Mouse (Mus musculus) hindbrain, embryonic 15.5 days (tissue): Measurements from ENCODE around the gene Mllt1. TPM values are rescaled to one million over a fixed set of nuclear protein-coding genes. Genes with fewer than 3 reads are reported as not detected.
A peak's percentile ranks its signal among the peaks of the same experiment; 100 is the strongest.

Experiments
- ATAC-seq: fragments of 200-750 bp; cut with Nextera tagmentation; 2 replicates; pipeline ENCODE4 v1.8.0; 2017; ENCODE audit warnings: low read depth, moderate number of reproducible peaks, moderate TSS enrichment; ENCODE audit not compliant: low FRiP score
- H3K27ac ChIP-seq: fragments of 300-500 bp; sonication (generic); replicated peaks from 2 replicates; pipeline ENCODE4 v1.5.1; 2015; ENCODE audit warnings: mild to moderate bottlenecking, inconsistent platforms
- H3K27me3 ChIP-seq: fragments of 300-500 bp; sonication (generic); 2 replicates; pipeline ENCODE4 v1.6.1; 2015; ENCODE audit warnings: control low read depth, inconsistent platforms
- H3K36me3 ChIP-seq: fragments of 300-500 bp; sonication (generic); 2 replicates; pipeline ENCODE4 v1.6.1; 2015; ENCODE audit warnings: control low read depth, inconsistent platforms
- H3K4me1 ChIP-seq: fragments of 300-500 bp; sonication (generic); replicated peaks from 2 replicates; pipeline ENCODE4 v1.6.1; 2015; ENCODE audit warnings: control low read depth, inconsistent platforms
- H3K4me2 ChIP-seq: fragments of 300-500 bp; sonication (generic); 2 replicates; pipeline ENCODE4 v1.6.1; 2015; ENCODE audit warnings: moderate library complexity, mild to moderate bottlenecking, inconsistent platforms
- H3K4me3 ChIP-seq: fragments of 300-500 bp; sonication (generic); 2 replicates; pipeline ENCODE4 v1.5.1; 2015; ENCODE audit warnings: mild to moderate bottlenecking, inconsistent platforms
- H3K9ac ChIP-seq: fragments of 300-500 bp; sonication (generic); 2 replicates; pipeline ENCODE4 v1.6.1; 2015; ENCODE audit warnings: inconsistent platforms
- H3K9me3 ChIP-seq: fragments of 300-500 bp; sonication (generic); 2 replicates; pipeline ENCODE4 v1.6.1; 2016; ENCODE audit warnings: control low read depth, inconsistent platforms
- WGBS: fragments of 180-500 bp; shearing (Covaris S2); methylation state at CpG from one replicate; pipeline ENCODE4 v1.1.7; 2015; 5-methylcytosine and 5-hydroxymethylcytosine counted together
- polyA plus RNA-seq: library from polyadenylated mRNA; unstranded; fragments of >200 nt; fragmentation: Nextera tagmentation; extraction: Ambion mirVana; gene quantifications from 2 replicates; pipeline ENCODE4 v1.2.1, GENCODE M21; 2015

Mllt1 gene
- polyA plus RNA-seq = 89.1 and 93.3 TPM in 2 replicates

DNA sequence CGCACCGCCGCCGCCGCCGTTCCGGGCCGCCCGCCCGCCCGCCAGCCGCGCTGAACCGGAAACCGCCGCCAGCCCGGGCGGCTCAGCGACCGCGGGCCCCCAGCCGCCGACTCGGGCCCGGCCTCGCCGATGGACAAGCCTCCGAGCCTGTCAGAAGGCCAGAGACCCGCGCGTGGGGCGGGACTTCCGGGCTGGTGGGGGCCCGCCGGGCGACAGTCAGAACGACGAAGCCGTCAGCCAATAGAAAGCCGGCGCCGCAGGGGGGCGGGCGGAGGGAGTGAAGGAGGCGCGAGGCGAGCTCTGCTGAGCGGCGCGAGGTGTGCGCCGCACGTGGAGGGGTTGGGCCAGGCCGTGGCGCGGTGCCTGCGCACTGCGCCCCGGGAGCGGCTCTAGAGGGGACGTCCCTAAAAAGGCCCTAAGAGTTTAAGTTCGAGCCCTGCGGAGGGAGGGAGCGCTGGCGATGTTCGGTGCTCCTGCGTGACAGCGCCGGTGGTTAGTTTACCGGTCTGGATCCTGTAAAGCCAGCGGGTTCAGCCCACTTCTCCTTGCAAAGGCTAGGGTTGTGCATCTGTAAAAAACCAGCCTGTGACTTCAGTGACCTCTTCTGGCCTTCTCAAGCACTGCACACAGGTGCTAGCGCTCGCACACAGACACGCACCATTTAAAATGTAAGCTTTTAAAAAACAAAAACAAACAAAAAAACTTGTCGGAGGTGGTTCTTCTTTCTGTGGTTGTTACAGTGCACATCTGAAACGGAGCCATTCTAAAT lies at the start of gene Mllt1:
Mllt1 (minus strand) TSS at position 53 of the 769 bp plus-strand sequence.
- ATAC-seq = peak; percentile 98
- Histone ChIP-seq H3K4me2 (peak within 1 kb of the TSS; percentile 74), H3K4me1 (peaks cover 36% of the 10 kb centered on the region), H3K27me3 (no peaks in the 10 kb centered on the region), H3K9ac (peak within 1 kb of the TSS; percentile 97), H3K9me3 (no peaks in the 10 kb centered on the region), H3K4me3 (peak within 1 kb of the TSS; percentile 94), H3K27ac (peak within 1 kb of the TSS; percentile 89), H3K36me3 (no peaks in the 10 kb centered on the region)
- WGBS = 3% methylated on average over 69 of the region's 76 CpGs

GRCm38 (mm10) chr17:56984886-56985285 lies 49.7 kb upstream of the Mllt1 start:
- 91% methylated on average over 9 of the region's 9 CpGs for WGBS
- no peaks in the 10 kb centered on the region for H3K9me3 ChIP-seq
- no peaks in the 10 kb centered on the region for H3K27me3 ChIP-seq
- no peak overlapping the region for H3K4me3 ChIP-seq
- no peak overlapping the region for H3K4me2 ChIP-seq
- H3K9ac ChIP-seq = no peak overlapping the region
- H3K36me3 ChIP-seq = no peaks in the 10 kb centered on the region
- 0 out of 2 replicates have a peak, but pooled peaks cover 4% of the 10 kb centered on the region for H3K4me1 ChIP-seq
- no peak for ATAC-seq
- no peak overlapping the region for H3K27ac ChIP-seq

DNA sequence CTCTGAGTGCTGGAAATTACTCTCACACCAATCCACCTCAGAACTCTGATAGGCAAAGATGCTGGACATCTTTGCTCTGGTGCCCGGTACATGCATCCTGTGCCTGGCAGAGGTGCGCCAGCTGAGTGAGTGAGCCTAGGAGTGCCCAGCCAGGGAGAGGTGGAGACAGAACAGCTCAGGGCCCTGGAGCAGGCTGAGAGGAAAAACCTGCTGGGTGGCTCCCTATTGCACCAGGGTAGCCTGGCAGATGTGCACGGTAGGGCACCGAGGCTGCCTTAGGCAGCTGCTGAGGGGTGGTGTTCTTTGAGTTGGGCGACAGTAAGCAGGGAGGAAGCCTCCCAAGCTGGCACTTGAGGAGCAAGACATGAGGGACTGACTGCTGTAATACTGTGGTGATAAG lies 46.8 kb upstream of the Mllt1 start, which contains the start of gene Acer1:
Acer1 (minus strand) TSS at position 114 of the 400 bp plus-strand sequence.
- WGBS = 77% methylated on average over 5 of the region's 5 CpGs
- no peak within 1 kb of the TSS for H3K4me3 ChIP-seq
- H3K9ac ChIP-seq = no peak within 1 kb of the TSS
- H3K36me3 ChIP-seq = no peaks in the 10 kb centered on the region
- no peaks in the 10 kb centered on the region for H3K4me1 ChIP-seq
- ATAC-seq = no peak
- no peaks in the 10 kb centered on the region for H3K27me3 ChIP-seq
- H3K4me2 ChIP-seq = no peak within 1 kb of the TSS
- no peaks in the 10 kb centered on the region for H3K9me3 ChIP-seq
- H3K27ac ChIP-seq = no peak within 1 kb of the TSS

DNA sequence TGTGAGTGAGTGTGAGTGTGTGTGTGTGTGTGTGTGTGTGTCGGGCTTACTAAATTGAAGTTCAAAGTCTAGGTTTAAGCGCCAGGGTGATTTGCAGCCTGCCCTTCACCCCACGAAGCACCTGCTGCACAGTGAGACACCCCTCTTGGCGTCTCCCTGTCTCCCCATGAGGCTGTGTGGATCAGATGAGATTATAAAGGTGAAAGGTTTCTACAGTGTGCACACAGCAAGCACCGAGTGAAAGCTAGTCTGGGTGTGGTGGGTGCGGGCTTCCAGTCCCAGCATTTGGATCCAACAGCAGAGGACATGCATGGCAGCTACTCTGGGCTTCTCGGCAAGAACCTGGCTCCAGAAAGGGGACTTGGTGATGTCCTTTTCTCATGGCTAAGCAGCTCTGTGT lies 45.8 kb upstream of the Mllt1 start:
- 85% methylated on average over 7 of the region's 7 CpGs for WGBS
- Histone ChIP-seq H3K9ac (no peak overlapping the region), H3K4me1 (no peaks in the 10 kb centered on the region), H3K4me3 (no peak overlapping the region), H3K9me3 (no peaks in the 10 kb centered on the region), H3K27ac (no peak overlapping the region), H3K4me2 (no peak overlapping the region), H3K27me3 (no peaks in the 10 kb centered on the region), H3K36me3 (no peaks in the 10 kb centered on the region)
- ATAC-seq = no peak

GRCm38 (mm10) chr17:56979524-56979923 lies 44.3 kb upstream of the Mllt1 start:
- Histone ChIP-seq H3K4me3 (no peak overlapping the region), H3K9ac (no peak overlapping the region), H3K9me3 (no peaks in the 10 kb centered on the region), H3K27ac (no peak overlapping the region), H3K4me1 (no peaks in the 10 kb centered on the region), H3K36me3 (no peaks in the 10 kb centered on the region), H3K4me2 (no peak overlapping the region), H3K27me3 (no peaks in the 10 kb centered on the region)
- WGBS = 37% methylated on average over 7 of the region's 8 CpGs
- no peak for ATAC-seq

GRCm38 (mm10) chr17:56976531-56977390 lies 41.5 kb upstream of the Mllt1 start:
- no peaks in the 10 kb centered on the region for H3K36me3 ChIP-seq
- ATAC-seq = no peak
- no peak overlapping the region for H3K27ac ChIP-seq
- 84% methylated on average over 8 of the region's 8 CpGs for WGBS
- H3K4me1 ChIP-seq = no peaks in the 10 kb centered on the region
- H3K27me3 ChIP-seq = no peaks in the 10 kb centered on the region
- H3K4me2 ChIP-seq = no peak overlapping the region
- no peak overlapping the region for H3K4me3 ChIP-seq
- H3K9me3 ChIP-seq = no peaks in the 10 kb centered on the region
- no peak overlapping the region for H3K9ac ChIP-seq

- no peak overlapping the region for H3K27ac ChIP-seq
- H3K4me1 ChIP-seq = no peaks in the 10 kb centered on the region
- 76% methylated on average over 3 of the region's 3 CpGs for WGBS
- H3K27me3 ChIP-seq = no peaks in the 10 kb centered on the region
- no peaks in the 10 kb centered on the region for H3K36me3 ChIP-seq
- ATAC-seq = no peak
- no peaks in the 10 kb centered on the region for H3K9me3 ChIP-seq
- no peak overlapping the region for H3K4me2 ChIP-seq
- no peak overlapping the region for H3K4me3 ChIP-seq
- H3K9ac ChIP-seq = no peak overlapping the region
Measured at GRCm38 (mm10) chr17:56975391-56975790, 40.2 kb upstream of the Mllt1 start.

GRCm38 (mm10) chr17:56974708-56975240 lies 39.6 kb upstream of the Mllt1 start:
- no peaks in the 10 kb centered on the region for H3K27me3 ChIP-seq
- no peak overlapping the region for H3K9ac ChIP-seq
- no peak overlapping the region for H3K27ac ChIP-seq
- no peaks in the 10 kb centered on the region for H3K9me3 ChIP-seq
- ATAC-seq = no peak
- WGBS = 81% methylated on average over 5 of the region's 5 CpGs
- H3K4me1 ChIP-seq = no peaks in the 10 kb centered on the region
- no peak overlapping the region for H3K4me2 ChIP-seq
- no peaks in the 10 kb centered on the region for H3K36me3 ChIP-seq
- H3K4me3 ChIP-seq = no peak overlapping the region

DNA sequence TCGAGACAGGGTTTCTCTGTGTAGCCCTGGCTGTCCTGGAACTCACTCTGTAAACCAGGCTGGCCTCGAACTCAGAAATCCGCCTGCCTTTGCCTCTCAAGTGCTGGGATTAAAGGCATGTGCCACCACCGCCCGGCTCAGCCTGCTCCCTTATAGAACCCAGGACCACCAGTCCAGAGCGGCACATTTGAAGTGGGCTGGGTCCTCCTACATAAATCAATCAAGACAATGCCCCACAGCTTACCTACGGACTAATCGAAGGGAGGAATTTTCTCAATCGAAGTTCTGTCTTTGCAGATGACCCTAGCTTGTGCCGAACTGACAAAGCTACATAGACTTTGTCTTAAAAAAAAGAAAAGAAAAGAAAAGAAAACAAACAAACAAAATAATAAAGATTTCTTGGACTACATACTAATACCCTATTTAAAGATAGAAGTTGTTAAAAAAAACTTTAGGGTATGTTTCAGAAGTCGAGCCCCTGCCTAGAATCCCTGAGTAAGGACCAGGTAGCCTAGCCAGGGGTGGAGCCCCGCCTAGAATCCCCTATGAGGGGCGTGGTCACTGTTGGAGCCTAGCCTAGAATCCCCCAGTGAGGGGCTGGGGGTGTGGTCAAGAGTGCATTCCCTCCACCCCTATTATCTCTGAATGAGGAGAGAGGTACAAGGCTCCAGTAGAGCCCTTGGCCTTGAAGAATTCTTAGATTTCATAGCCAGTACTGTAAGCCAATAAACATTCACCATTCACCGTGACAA lies 38.9 kb upstream of the Mllt1 start:
- Histone ChIP-seq H3K27me3 (no peaks in the 10 kb centered on the region), H3K4me3 (no peak overlapping the region), H3K9me3 (no peaks in the 10 kb centered on the region), H3K4me1 (no peaks in the 10 kb centered on the region), H3K4me2 (no peak overlapping the region), H3K9ac (no peak overlapping the region), H3K36me3 (no peaks in the 10 kb centered on the region), H3K27ac (no peak overlapping the region)
- no peak for ATAC-seq
- WGBS = 66% methylated on average over 13 of the region's 14 CpGs

DNA sequence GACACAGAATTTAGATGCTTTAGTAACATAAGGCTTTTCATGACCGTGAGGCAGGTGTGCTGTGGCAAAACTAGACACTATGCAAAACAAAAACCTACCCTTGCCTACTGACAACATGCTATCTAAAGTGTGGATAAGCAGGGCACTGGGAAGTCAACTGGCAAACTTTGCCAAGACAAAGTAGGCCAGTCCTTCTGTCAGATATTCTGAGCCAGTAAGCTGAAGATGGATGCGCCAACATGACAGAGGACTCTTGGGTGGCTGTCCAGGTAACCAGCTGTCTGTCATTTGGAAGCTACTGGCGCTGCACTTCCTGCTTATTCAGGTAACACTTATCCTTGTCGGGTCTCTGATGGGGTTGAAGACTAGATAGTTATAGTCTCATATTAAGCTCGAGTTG lies 34.9 kb upstream of the Mllt1 start:
- H3K9ac ChIP-seq = no peak overlapping the region
- 71% methylated on average over 5 of the region's 5 CpGs for WGBS
- H3K9me3 ChIP-seq = no peaks in the 10 kb centered on the region
- no peak for ATAC-seq
- H3K4me2 ChIP-seq = no peak overlapping the region
- H3K27ac ChIP-seq = no peak overlapping the region
- H3K36me3 ChIP-seq = no peaks in the 10 kb centered on the region
- H3K4me3 ChIP-seq = no peak overlapping the region
- no peaks in the 10 kb centered on the region for H3K27me3 ChIP-seq
- no peaks in the 10 kb centered on the region for H3K4me1 ChIP-seq

GRCm38 (mm10) chr17:56969321-56969720 lies 34.1 kb upstream of the Mllt1 start:
- Histone ChIP-seq H3K4me1 (no peaks in the 10 kb centered on the region), H3K9ac (no peak overlapping the region), H3K27ac (no peak overlapping the region), H3K4me3 (no peak overlapping the region), H3K36me3 (no peaks in the 10 kb centered on the region), H3K4me2 (no peak overlapping the region), H3K9me3 (no peaks in the 10 kb centered on the region), H3K27me3 (no peaks in the 10 kb centered on the region)
- 76% methylated on average over 3 of the region's 3 CpGs for WGBS
- ATAC-seq = no peak
